Mouse (Mus musculus): ENCODE data around the gene Atf7.

The Atf7 gene

DNA sequence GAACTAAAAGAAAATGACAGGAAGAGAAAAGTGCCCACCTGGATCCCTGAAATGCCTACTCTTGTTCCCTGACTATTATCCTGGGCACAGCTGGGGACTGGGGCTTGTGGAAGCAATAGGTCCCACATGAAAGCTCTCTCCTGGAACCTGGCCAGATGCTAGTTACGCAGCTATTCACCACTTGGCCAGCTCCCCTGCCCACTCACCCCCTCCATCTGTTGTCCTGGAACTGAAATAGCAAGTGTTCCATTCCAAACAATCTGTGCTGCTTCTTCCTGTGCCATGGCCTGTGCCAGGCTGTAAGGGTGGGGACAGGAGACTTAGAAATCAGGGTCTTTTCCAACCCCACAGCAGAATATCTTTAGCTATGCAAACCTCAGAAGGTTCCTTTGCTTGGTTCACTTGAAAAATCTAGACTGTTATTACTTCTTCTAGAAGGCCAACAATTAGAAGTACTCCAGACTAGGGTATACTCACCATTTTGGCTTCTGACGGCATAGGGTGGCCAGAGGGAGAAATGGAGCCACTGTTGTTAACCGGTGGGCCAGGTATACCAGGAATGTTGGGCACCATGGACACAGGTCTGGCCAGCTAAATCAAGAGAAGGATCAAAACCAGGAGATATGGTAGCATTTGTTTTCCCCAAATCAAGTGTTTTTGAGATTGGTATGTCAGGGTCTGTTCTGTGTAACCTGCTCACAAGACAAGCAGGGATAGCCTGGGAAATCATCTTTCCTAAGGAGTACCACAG, 78.4 kb downstream of the Atf7 start:
- DNase-seq (ENCODE audit: low spot score) = no peak

DNA sequence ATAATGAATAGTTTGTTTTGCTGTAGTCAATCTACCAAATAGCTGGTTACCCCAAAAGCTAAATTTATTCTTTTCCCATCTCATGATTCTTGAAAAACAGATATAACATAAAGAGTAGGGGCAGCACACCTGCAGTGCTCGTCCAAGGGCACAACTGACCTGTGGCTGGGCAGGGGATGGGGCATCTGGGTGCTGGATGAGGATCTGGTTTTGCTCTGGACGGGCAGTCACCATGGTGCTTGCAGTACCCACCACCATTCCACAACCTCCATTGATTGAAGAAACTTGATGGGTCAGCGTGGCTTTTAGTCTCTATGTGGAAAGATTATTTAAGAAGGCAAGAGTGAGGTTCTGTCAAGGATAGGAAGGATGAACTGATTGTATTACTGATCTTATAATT, 79.0 kb downstream of the Atf7 start:
- no peak for DNase-seq (ENCODE audit: low spot score)

DNA sequence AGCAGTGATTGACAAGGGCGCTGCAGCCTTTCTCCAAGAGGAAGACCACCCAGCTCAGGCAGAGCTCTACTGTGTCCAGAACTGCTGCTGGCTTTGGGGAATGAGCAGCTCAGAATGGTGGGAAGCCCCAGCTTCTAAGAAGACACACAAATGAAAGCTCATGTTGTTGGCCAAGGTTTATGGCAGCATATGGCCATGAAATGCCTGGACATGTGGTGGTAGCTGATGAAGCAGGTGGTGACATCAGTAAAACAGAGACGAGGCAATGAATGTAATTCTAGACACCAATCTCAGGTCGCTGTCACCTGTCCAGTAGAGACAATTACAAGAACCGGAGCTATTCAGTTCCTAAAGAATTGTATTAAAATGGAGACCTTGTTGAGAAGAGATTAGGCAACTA, 80.5 kb downstream of the Atf7 start:
- no peak for DNase-seq (ENCODE audit: low spot score)

DNA sequence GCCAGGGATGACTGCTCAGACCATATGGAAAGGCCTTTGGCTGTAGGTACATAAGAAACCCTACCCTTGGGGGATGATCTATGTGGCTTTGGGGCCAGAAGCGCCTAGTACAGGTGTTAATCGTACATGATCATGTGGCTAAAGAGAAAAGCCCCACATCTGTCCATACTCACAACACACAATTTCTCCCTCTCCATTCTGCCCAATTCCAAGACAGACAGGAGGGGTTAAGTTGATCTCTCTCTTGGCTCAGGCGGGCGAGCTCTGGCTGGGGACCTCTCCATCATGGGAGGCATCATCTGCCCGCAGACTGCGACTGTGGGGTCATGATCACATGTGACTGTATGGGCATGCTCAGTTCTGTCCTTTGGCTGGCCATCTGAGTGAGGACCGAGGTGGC, 91.3 kb downstream of the Atf7 start:
- no peak for DNase-seq (ENCODE audit: low spot score)

DNA sequence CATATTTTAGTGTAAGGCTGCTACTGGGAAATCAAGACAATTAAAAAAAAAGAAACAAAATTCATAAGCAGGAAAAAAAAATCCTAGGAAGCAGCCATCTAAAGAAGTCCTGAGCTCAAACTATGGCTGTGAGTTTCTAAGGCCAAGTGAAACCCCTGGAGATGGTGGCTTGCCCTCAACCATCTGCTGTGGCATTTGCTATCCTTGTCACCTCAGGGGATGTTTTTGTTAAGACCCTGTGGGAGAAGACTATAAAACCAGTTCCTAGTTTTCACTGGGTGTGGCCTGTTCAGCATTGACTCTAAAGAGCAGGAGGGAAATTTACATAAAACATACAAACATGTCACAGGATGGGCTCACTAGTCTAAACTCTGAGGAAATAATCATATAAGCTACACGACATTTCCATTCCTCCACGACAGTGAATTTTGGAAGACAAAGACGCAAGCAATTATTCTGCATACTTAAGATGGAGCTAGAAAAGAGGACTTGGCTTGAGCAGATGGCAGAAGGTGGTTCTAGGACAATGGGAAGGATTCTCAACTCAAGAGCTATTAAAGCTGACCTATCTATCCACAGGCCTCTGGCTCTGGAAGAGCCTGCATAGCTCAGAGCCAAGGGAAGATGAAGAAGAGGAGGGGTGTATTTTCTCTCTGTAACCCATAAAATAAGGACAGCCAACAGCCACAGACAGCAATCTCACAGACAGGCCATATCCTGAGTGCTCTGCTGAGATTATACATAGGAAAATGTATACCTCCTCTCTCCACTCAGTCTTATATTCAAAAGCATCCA, 93.0 kb downstream of the Atf7 start:
- no peak for DNase-seq (ENCODE audit: low spot score)

DNA sequence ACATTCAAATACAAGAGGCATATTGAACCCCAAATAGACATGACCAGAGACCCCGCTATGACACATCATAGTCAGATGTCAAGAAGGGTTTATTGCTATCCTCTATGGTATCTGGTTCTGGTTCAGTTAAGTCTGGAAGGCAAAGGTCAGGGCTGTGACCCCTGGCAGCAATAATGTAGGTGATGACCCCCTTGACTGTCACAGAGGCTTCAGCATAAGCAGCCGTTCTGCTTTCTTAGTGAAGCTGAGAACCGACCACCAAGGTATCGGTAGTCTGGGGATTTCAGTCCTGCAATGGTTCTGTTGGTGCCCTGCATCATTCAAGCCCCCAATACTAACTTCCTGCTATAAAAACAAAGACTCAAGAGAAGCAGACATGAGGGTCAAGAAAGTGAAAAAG, 93.7 kb downstream of the Atf7 start:
- DNase-seq (ENCODE audit: low spot score) = no peak

DNA sequence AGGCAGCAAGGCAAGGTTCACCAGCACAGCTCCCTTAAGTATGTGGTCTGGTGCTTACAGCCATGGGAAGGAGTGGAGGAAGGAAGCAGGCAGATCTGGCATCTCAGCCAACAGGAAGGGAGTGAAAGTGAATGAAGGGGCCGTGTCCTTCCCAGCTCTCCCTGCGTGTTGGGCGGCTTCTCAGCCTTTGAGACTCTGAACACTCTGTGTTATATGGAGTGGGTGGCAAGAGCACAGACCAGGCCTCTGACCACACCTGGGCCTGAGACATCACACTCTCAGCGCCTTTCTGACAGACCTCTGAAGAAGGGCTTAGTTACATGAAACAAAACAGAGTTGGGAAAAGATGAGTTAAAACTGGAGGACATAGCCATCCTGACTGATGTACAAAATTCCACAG, 94.7 kb downstream of the Atf7 start:
- DNase-seq (ENCODE audit: low spot score) = no peak

DNA sequence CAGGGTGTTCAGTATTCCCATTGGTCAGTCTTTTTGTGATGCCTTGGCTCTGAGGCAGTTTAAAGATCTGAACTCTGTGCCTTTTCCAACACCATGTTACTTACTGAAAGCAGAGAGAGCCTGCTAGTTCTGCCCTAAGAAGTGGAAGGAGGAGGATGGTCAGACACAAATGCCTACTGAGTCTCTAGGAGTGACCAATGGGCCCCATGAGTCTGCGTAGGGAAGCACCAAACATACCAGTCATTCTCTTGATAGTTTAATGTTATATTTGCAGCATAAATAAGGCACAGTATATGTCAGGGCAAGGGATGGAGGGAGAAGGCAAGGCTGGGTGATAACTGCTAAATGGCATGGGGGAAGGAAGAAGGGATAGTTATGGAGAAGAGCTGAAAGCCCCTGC, 96.9 kb downstream of the Atf7 start:
- DNase-seq (ENCODE audit: low spot score) = no peak

DNA sequence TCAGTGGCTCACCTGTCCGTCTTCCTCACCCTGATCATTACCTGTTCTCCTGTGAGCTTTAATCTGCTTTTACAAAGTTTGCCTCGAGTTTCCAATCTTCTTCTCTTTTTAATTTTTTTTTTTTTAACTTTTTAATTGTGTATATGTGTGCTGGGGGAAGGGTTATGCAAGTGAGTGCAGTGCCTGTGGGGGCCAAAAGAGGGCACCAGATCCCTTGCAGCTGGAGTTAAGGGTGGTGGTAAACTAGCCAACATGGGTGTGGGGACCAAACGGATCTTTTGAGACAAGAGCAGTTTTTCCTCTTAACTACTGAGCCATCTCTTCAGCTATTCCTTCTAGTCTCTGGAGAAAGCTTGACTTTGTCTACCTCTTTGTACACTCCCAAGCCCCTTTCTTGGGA, 97.3 kb downstream of the Atf7 start:
- no peak for DNase-seq (ENCODE audit: low spot score)

DNA sequence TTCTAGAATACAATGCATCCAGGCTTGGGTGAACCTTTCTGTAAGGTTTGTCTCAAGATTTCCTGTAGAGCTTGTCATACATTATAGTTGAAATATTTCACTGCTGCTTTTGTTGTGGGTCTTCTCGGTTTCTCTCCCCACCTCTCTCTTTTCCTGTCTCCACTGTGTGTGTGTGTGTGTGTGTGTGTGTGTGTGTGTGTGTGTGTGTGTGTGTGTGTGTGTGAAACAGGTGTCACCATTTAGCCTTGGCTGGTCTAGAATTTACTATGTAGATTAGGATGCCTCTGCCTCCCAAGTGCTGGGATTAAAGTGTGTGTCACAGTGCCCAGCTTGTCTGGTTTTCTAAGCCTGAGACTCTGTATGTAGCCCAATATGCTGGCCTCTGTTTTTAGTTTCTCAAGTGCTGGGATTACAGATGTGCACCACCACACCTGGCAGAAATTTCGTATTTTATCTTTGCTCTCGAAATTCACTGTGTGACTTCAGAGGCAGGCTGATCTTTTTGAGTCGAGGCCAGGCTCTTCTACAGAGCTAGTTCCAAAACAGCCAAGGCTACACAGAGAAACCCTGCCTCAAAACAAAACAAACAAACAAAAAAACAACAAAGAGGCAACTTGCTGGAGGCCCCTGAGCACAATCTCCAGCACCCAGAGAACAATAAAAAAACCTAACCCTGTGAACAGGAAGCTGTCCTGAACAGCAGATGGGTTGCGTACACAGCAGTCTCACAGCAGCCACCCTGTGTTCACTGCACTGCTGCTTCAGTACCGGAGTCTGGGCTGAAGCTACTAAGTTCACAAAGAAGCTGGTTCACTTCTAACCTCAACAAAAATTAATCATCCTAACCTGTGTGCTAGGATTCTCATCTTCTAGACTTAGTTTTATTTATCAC, 98.9 kb downstream of the Atf7 start:
- DNase-seq (ENCODE audit: low spot score) = no peak

DNA sequence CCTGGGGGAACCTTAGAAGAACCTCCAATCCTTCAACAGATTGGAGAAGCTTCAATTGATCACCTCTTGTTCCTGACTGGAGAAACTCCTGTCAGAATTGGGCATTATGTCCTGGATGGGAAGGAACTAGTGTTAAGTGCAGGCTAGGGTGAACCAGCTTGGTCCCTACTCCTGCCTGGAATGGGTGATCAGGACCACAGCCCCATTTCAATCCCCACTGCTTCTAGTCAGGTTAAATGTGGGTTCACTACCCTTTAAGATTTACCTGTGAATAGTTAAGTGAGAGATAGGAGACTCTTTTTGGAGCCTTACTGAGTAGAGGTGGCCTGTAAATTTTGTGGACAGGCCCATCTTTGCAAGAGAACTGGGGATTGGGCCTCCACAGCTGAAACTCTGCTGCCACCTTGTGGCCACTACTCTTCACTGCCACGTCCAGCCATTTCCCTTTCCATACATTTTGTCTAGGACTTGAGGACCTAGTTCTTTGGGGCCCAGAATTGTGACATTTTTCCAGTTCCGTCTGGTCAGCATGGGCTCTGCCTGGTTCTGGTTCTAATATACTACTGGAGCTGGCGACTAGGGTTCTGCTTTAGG, 100.3 kb downstream of the Atf7 start, which contains the start of gene Npff:
Npff (minus strand) TSS at position 51 of the 594 bp plus-strand sequence.
- peak; percentile 94 for DNase-seq (ENCODE audit: low spot score)

DNA sequence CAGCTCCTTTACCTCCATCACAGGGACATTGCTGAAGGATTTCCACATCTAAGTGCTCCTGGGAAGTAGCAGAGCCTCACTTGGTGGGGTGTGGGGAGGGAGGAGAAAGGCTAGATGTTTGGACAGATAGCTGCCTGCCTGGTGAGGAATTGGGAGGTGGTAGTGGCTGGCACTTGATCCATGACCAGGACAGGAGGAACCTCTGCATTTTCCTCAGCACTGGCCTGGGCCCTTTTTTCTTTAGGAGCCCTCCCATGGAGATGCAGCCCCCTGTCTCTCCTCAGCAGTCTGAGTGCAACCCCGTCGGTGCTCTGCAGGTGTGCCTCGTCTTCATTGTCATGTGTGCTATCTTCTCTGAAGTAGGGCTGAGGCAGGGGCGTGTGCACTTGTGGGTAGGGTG, 103.8 kb downstream of the Atf7 start:
- DNase-seq (ENCODE audit: low spot score) = no peak

DNA sequence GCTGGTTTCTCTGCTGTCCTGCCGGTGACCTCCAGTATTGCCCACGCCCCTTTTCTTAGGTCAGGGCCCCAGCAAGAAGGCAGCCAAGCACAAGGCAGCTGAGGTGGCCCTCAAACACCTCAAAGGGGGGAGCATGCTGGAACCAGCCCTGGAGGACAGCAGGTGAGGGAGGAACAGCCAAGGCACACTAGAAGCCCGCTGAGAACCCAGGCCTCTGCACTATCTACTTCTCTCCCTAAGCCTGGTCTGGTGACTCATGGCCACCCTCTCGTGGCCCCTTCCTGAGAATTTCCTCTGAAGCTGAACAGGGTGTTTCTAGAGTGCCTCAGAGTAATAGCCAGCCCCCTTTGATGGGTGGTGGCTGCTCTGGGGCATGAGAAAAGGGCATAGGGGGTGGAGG, 104.8 kb downstream of the Atf7 start:
- DNase-seq (ENCODE audit: low spot score) = no peak

DNA sequence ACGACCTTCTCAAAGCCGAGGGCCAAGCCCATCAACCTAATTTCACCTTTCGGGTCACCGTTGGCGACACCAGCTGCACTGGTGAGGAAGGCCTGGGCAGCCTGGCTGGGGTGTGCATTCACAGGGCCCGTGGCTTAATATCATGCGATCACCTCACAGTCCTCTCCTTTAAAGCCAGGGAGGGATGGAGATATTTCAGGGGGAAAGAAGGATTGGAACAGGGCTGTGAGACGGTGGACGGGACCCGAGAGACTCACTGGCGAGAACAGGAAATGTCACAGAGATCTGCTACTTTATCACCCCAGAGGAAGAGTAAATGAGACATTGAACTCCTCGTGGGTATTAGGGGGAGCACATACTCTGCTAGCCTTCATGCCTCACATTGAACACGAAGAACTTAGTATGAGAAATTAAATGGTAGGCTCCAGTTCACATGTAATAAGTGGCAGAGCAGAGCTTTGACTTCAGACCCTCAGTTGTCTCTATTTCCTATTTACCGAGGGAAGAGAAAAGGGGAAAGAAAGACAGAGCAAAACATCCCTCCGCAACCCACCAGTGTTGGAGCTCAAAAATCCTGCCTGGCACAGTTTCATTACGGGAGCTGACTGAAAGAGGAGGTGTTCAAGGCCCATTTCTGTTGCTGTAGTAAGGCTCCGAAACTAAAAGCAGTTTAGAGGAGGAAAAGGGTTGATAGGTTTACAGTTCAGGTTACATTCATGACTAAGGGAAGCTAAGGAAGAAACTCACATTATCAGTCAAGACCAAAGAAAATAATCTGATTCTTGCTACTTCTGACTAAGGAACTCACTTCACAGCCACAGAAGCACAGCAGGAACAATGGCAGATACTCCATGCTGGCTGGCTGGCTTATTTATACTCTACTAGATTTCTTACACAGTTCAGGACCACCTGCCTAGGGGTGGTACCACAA, 105.8 kb downstream of the Atf7 start:
- no peak for DNase-seq (ENCODE audit: low spot score)

DNA sequence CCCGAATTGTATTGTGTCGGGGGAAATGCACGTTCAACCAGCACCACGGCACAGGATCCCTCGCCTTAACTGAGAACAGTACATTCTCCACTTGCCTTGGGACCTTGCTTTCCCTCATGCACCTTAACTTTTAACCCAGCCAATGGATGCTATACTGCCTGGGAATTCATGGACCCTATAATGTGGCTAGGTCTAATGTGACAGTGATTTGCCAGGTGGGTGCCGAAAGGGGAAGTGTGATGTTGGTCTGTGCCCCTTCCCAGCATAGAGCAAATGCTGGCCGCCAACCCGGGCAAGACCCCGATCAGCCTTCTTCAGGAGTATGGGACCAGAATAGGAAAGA, 106.4 kb downstream of the Atf7 start:
- DNase-seq (ENCODE audit: low spot score) = no peak

DNA sequence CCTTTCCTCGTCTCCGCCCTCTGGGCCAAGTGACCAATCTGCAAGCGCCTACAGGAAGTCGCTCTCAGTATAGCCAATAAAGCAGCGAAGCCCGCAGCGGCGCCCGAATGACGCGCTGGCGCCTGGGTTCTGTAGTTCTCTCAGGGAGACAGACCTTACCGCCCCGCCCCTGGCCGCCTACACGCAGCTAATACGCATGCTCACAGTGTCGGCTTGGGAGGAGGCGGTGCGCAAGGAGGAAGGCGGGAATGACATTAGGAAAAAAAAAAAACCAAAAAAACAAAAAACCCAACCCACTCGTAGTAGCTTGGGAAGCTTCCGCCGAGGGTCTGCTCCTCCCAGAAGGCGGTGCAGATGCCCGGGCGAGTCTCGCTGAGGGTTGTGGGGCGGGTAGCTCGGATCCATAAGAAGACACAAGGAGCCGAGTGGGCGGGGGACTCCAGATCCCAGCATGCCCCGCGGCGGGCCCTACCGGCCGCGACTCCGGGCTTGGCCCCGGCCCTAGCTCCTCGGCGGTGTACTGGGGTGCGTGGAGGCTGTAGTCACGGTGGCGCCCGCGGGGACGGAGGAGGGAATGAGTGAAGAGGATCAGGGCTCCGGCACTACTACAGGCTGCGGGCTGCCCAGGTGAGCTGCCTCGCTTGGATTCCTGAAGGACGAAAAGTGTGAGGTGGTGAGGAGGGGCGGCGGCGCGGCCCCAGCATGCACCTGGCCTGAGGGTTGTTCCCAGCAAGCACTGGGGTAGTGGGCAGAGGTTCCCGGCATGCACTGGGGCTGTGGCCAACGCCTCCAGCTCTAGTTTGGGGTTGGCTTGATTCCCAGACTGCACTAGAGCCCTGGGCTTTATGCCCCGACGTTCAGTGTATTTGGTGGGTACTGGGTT, 107.0 kb downstream of the Atf7 start, which contains the start of gene Tarbp2:
Tarbp2 (plus strand) TSS at position 217 of the 883 bp plus-strand sequence.
- peak; percentile 99 for DNase-seq (ENCODE audit: low spot score)

DNA sequence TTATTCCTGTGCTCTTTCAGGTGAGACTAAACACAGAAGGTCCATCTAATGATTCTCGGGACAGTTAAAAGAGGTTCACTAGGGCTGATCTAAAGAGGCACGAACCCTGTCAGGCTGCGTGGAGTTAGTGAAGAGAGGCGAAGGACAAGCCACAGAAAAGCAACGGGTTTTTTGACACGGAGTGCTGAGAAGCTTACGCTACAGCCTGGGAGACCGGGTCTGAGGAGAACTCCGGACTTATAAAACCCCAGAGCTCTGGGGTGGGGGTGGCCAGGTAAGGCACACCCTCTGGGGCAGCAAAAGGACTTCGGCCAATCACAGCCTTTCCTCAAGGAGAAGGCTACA, 107.7 kb downstream of the Atf7 start:
- no peak for DNase-seq (ENCODE audit: low spot score)

DNA sequence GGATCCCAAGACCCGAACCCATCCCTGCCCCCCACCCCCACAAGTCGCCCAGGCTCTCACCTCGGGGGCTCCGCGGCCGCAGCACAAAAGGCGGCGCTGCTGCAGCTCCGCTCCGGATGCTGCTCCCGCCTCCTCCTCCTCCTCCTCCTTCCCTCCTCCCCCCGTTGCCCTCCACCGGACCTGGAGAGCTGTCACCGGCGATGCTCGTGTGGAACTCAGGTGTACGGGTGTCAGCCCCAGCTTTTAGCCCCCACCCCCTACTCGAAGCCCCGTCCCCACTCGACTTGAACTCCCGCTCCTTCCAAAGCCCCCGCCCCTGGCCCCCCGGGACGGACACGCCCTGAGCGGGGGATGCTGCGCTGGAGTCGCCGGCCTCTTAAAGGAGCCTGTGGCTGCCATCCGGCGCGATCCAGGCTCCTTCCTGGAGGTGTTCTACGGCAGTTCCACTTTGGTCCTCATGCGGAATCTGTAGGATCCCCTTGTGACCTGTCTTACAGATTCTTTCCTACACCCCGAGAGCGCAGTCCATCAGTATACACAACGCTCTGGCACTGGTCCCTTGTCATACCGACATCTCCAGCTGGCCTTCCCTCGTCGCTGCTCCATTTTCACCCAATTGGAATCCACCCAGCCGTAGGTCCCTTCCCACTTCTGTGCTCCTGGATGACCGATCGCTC, 108.4 kb downstream of the Atf7 start, which contains the start of gene Map3k12:
Map3k12 (minus strand) TSS at position 337 of the 677 bp plus-strand sequence.
- DNase-seq (ENCODE audit: low spot score) = peak; percentile 71

DNA sequence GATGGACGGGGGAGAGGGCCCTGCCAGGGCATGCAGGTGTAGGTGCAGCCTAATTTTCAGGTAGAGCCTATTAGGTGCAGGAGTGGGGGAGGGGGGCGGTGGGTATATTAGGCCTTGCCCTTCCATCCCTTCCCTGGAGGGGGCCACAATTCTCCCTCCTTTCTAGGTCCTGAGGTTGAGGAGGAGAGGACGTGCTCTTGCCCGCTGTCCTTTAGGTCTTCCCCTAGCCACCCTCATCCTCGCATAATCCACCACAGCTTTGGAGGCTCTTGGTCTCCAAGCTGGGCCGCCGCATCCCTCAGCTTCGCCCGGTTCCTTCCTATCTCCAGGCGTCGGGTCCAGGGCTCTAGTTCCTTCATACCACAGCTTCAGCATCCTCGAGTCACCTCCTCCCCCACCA, 109.0 kb downstream of the Atf7 start:
- no peak for DNase-seq (ENCODE audit: low spot score)

All from retina, embryonic 14.5 days (tissue).